Mouse (Mus musculus) CH12.LX (cell line): Measurements from ENCODE around the gene Plxna2. TPM values are rescaled to one million over a fixed set of nuclear protein-coding genes. Genes with fewer than 3 reads are reported as not detected.

Source experiments
- DNase-seq: peaks from one replicate; pipeline ENCODE4 v3.0.0-alpha.2; 2013; ENCODE audit errors: extremely low read depth
- H3K27ac ChIP-seq: 2 replicates; pipeline ENCODE4 v1.5.1; 2012; ENCODE audit warnings: low read depth, mild to moderate bottlenecking, control low read depth, moderate library complexity; ENCODE audit not compliant: insufficient read depth
- H3K27me3 ChIP-seq: replicated peaks from 2 replicates; pipeline ENCODE3; 2012; ENCODE audit warnings: inconsistent platforms
- H3K36me3 ChIP-seq, 2 experiments: replicated peaks in 1 of 2; 2 replicates each; pipeline versions ENCODE3 to v1.6.1; 2012; ENCODE audit warnings: inconsistent platforms in 1 of 2, low read length in 1 of 2, mild to moderate bottlenecking in 1 of 2, mixed read lengths in 1 of 2, moderate library complexity in 1 of 2; ENCODE audit not compliant: control insufficient read depth in 1 of 2, insufficient read depth in 1 of 2
- H3K4me1 ChIP-seq, 2 experiments: 2 replicates each; pipeline ENCODE4 v1.6.1; 2012; ENCODE audit warnings: inconsistent platforms in 1 of 2, moderate library complexity in 1 of 2; ENCODE audit not compliant: insufficient read depth in 2 of 2, control insufficient read depth in 1 of 2
- H3K4me2 ChIP-seq: 2 replicates; pipeline ENCODE4 v1.6.1; 2012; ENCODE audit warnings: low read depth, mild to moderate bottlenecking, control low read depth; ENCODE audit not compliant: poor library complexity, insufficient read depth, severe bottlenecking
- H3K4me3 ChIP-seq, 3 experiments: fragments of 150-350 bp in 1 of 3; sonication (generic) in 1 of 3; replicated peaks in 1 of 3; 2 replicates each; pipeline versions ENCODE3 to v1.5.1; 2011 to 2012; ENCODE audit warnings: low read depth in 2 of 3, low read length in 2 of 3, mild to moderate bottlenecking in 2 of 3, moderate library complexity in 2 of 3, control low read depth in 1 of 3, improper control_type of control experiment in 1 of 3, inconsistent platforms in 1 of 3, mixed read lengths in 1 of 3; ENCODE audit not compliant: poor library complexity in 1 of 3
- H3K79me2 ChIP-seq: replicated peaks from 2 replicates; pipeline ENCODE4 v1.6.1; 2012; ENCODE audit warnings: mild to moderate bottlenecking, moderate library complexity; ENCODE audit not compliant: control insufficient read depth, poor library complexity, insufficient read depth, severe bottlenecking; ENCODE audit errors: extremely low read depth
- H3K9ac ChIP-seq: 2 replicates; pipeline ENCODE4 v1.6.1; 2012; ENCODE audit warnings: low read depth, mild to moderate bottlenecking, control low read depth, moderate library complexity; ENCODE audit not compliant: insufficient read depth
- H3K9me3 ChIP-seq: replicated peaks from 2 replicates; pipeline ENCODE3; 2012; ENCODE audit warnings: low read length, inconsistent platforms, mixed read lengths
- BHLHE40 ChIP-seq: IDR thresholded peaks from 2 replicates; pipeline ENCODE4 v1.6.1; 2011; ENCODE audit warnings: mild to moderate bottlenecking, low read depth, low read length, improper control_type of control experiment
- CHD2 ChIP-seq: IDR thresholded peaks from 2 replicates; pipeline ENCODE4 v1.6.1; 2011; ENCODE audit warnings: low read length, improper control_type of control experiment
- CTCF ChIP-seq, 2 experiments: IDR thresholded peaks in 1 of 2; conservative IDR thresholded peaks in 1 of 2; 2 replicates each; pipeline ENCODE4 v1.5.1; 2011 to 2012; ENCODE audit warnings: low read depth in 2 of 2, low read length in 2 of 2, improper control_type of control experiment in 1 of 2, inconsistent platforms in 1 of 2, mild to moderate bottlenecking in 1 of 2, moderate library complexity in 1 of 2
- E2F4 ChIP-seq: IDR thresholded peaks from 2 replicates; pipeline ENCODE4 v1.6.1; 2011; ENCODE audit warnings: low read depth, low read length, improper control_type of control experiment; ENCODE audit not compliant: insufficient replicate concordance
- ELF1 ChIP-seq: IDR thresholded peaks from 2 replicates; pipeline ENCODE4 v1.6.1; 2014; ENCODE audit warnings: low read depth, mild to moderate bottlenecking, inconsistent platforms, low read length, improper control_type of control experiment
- IRF4 ChIP-seq: IDR thresholded peaks from 2 replicates; pipeline ENCODE4 v1.6.1; 2014; ENCODE audit warnings: low read depth, mild to moderate bottlenecking, inconsistent platforms, low read length, improper control_type of control experiment
- JUND ChIP-seq: conservative IDR thresholded peaks from 2 replicates; pipeline ENCODE4 v1.6.1; 2011; ENCODE audit warnings: low read depth, low read length, improper control_type of control experiment
- MAFK ChIP-seq: IDR thresholded peaks from 2 replicates; pipeline ENCODE4 v1.6.1; 2011; ENCODE audit warnings: low read length, improper control_type of control experiment; ENCODE audit not compliant: insufficient replicate concordance
- MAX ChIP-seq: IDR thresholded peaks from 2 replicates; pipeline ENCODE4 v1.6.1; 2011; ENCODE audit warnings: low read length, improper control_type of control experiment
- MAZ ChIP-seq: IDR thresholded peaks from 2 replicates; pipeline ENCODE4 v1.6.1; 2012; ENCODE audit warnings: low read depth, mild to moderate bottlenecking, inconsistent platforms, low read length, improper control_type of control experiment, moderate library complexity
- MEF2A ChIP-seq: IDR thresholded peaks from 2 replicates; pipeline ENCODE4 v1.6.1; 2014; ENCODE audit warnings: low read depth, mild to moderate bottlenecking, inconsistent platforms, low read length, improper control_type of control experiment, borderline replicate concordance
- MXI1 ChIP-seq: IDR thresholded peaks from 2 replicates; pipeline ENCODE4 v1.6.1; 2011; ENCODE audit warnings: mild to moderate bottlenecking, low read depth, low read length, improper control_type of control experiment
- NELFE ChIP-seq: IDR thresholded peaks from 2 replicates; pipeline ENCODE4 v1.6.1; 2011; ENCODE audit warnings: low read depth, low read length, improper control_type of control experiment
- NRF1 ChIP-seq: IDR thresholded peaks from 2 replicates; pipeline ENCODE4 v1.6.1; 2014; ENCODE audit warnings: low read depth, mild to moderate bottlenecking, inconsistent platforms, low read length, improper control_type of control experiment, moderate library complexity
- PAX5 ChIP-seq: IDR thresholded peaks from 2 replicates; pipeline ENCODE4 v1.6.1; 2012; ENCODE audit warnings: low read length, inconsistent platforms, mixed read lengths
- RAD21 ChIP-seq: IDR thresholded peaks from 2 replicates; pipeline ENCODE4 v1.6.1; 2011; ENCODE audit warnings: low read depth, mild to moderate bottlenecking, low read length, improper control_type of control experiment, moderate library complexity
- RCOR1 ChIP-seq: conservative IDR thresholded peaks from 2 replicates; pipeline ENCODE4 v1.6.1; 2012; ENCODE audit warnings: low read depth, mild to moderate bottlenecking, inconsistent platforms, low read length, improper control_type of control experiment
- TCF12 ChIP-seq: IDR thresholded peaks from 2 replicates; pipeline ENCODE4 v1.6.1; 2014; ENCODE audit warnings: low read depth, mild to moderate bottlenecking, inconsistent platforms, low read length, improper control_type of control experiment
- UBTF ChIP-seq: IDR thresholded peaks from 2 replicates; pipeline ENCODE4 v1.6.1; 2012; ENCODE audit warnings: low read depth, mild to moderate bottlenecking, inconsistent platforms, low read length, improper control_type of control experiment, moderate library complexity
- USF2 ChIP-seq: conservative IDR thresholded peaks from 2 replicates; pipeline ENCODE4 v1.6.1; 2011; ENCODE audit warnings: low read depth, low read length, improper control_type of control experiment
- ZMIZ1 ChIP-seq: IDR thresholded peaks from 2 replicates; pipeline ENCODE4 v1.6.1; 2012; ENCODE audit warnings: low read depth, mild to moderate bottlenecking, inconsistent platforms, low read length, improper control_type of control experiment
- ZNF384 ChIP-seq: IDR thresholded peaks from 2 replicates; pipeline ENCODE4 v1.6.1; 2012; ENCODE audit warnings: low read depth, low read length, improper control_type of control experiment, inconsistent platforms
- dilution Hi-C: fragments of 300-500 bp; cut with MboI; formaldehyde crosslinking; loops from 2 replicates; pipeline ENCODE4 v1.14.3; 2020; ENCODE audit warnings: low sequenced_read_pairs; ENCODE audit not compliant: extremely low pct_unique_long_range_greater_than_20kb, extremely low pct_ligation_motif_present
- in situ Hi-C: fragments of 300-500 bp; cut with MboI; formaldehyde crosslinking; loops from 3 replicates; pipeline ENCODE4 v1.14.3; 2019; ENCODE audit warnings: low sequenced_read_pairs, low pct_ligation_motif_present, low pct_unique_long_range_greater_than_20kb, mixed read lengths
- polyA plus RNA-seq: library from polyadenylated mRNA; unstranded; fragments of >175 nt; gene quantifications from 2 replicates; pipeline ENCODE4 v1.2.1, GENCODE M21; 2012; ENCODE audit warnings: low read depth; ENCODE audit not compliant: insufficient read length
- total RNA-seq, 2 experiments: library from RNA; depleted of rRNA; stranded (reverse); fragments of 300-350 nt in 1 of 2; fragments of >200 nt in 1 of 2; gene quantifications; 2 replicates each; pipeline ENCODE4 v1.2.3; 2012 to 2014

Gene Plxna2
- total and polyA plus RNA-seq, 3 experiments = 0.04 to 0.05 (median 0.04) TPM

- TF ChIP-seq UBTF (no peak), BHLHE40 (no peak), TCF12 (no peak), RCOR1 (no peak), NRF1 (no peak), CHD2 (no peak), RAD21 (no peak), ZMIZ1 (no peak), ZNF384 (no peak), NELFE (no peak), CTCF (conservative IDR thresholded peaks at IDR 0.05 in 1 of 2, IDR thresholded peaks at IDR 0.05 in 1 of 2; ENCODE audit: low read depth in 2 of 2, low read length in 2 of 2) (no peak), E2F4 (no peak), IRF4 (no peak), MXI1 (no peak), JUND (no peak), MAZ (no peak), MAFK (no peak)
- H3K79me2 ChIP-seq = no peaks in the 10 kb centered on the region
- no peaks in the 10 kb centered on the region for H3K36me3 ChIP-seq
- dilution Hi-C loops = no loop called here
- no peak overlapping the region for H3K4me3 ChIP-seq
- H3K9me3 ChIP-seq = no peaks in the 10 kb centered on the region
- H3K27ac ChIP-seq = no peak overlapping the region
- H3K4me1 ChIP-seq = peaks cover 0 to 5% of the 10 kb centered on the region in 2 experiments; a peak in 2 of 4 replicates
- H3K27me3 ChIP-seq = no peaks in the 10 kb centered on the region
- no peak for DNase-seq
- H3K9ac ChIP-seq = no peak overlapping the region
- H3K4me2 ChIP-seq = no peak overlapping the region
- in situ Hi-C loops = loop anchor here (25.0 kb wide), 1 partner anchor 340 kb away; no protein-coding TSS in a partner anchor
These were observed 4.7 kb downstream of the Plxna2 start for GRCm38 (mm10) chr1:194622677-194623076.

GRCm38 (mm10) chr1:194623641-194624040 lies 5.6 kb downstream of the Plxna2 start:
- Histone ChIP-seq H3K36me3 (no peaks in the 10 kb centered on the region), H3K4me1 (peaks cover 0 to 5% of the 10 kb centered on the region in 2 experiments; a peak in 2 of 4 replicates), H3K9me3 (no peaks in the 10 kb centered on the region), H3K9ac (no peak overlapping the region), H3K27me3 (no peaks in the 10 kb centered on the region), H3K4me3 (no peak overlapping the region), H3K27ac (no peak overlapping the region), H3K79me2 (no peaks in the 10 kb centered on the region), H3K4me2 (no peak overlapping the region)
- no peak for TF ChIP-seq ELF1
- no peak for TF ChIP-seq UBTF
- TF ChIP-seq MEF2A = no peak
- TF ChIP-seq MAX = no peak
- TF ChIP-seq USF2 = no peak
- TF ChIP-seq ZMIZ1 = no peak
- no peak for TF ChIP-seq NELFE
- no peak for TF ChIP-seq JUND
- no peak for TF ChIP-seq PAX5
- no peak for TF ChIP-seq IRF4
- in situ Hi-C loops = loop anchor here (25.0 kb wide), 1 partner anchor 339 kb away; no protein-coding TSS in a partner anchor
- no peak for DNase-seq
- dilution Hi-C loops = no loop called here
